Mouse (Mus musculus) retina, postnatal 1 day (tissue): ENCODE measurements around the gene Rell1.

Experiments used
- DNase-seq: peaks from one replicate; pipeline ENCODE4 v3.0.0-alpha.2; 2012

Rell1 gene

DNA sequence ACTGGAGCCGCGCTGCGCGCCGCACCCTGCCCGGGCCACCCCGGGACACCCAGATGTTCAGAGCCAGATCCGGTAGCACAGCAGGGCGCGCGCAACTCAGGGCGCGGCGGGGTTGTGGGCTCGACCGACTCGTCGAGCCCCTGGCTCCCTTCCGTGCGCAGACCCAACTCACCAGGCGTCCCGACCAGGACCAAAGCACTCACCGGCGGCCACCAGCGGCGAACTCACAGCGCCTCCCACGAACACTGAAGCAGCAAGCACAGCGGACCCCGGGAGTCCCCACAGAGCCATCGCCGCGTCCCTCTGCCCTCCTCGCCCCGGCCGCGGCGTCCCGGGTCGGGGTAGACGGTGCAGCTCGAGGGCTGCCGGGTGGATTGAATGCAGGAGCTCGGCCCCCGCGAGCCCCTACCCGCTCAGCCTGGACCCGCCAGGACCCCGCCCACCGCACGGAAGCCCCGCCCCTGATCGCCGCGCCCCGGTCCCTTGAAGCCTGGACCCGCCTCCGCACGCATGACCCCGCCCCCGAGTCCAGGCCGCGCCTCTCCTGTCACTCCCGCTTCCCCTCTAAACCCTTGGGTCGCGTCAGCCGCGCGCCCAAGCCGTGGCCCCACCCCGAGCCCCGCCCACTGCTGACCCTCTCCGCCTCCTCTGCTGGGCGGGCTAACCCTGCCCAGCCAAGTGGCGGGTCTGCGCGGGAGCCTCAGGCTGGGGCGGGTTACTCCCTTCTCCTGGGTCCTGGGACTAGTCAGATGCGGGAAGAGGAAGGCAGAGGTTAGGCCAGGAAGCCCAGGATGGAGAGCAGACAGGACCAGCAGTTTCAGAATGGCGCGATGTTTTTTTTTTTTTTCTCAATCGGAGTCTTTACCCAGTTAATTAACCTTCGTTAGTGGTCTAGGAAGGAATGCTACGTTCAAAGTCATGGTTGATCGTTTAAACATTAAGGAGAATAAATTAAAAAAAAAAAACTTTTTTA is at the start of gene Rell1:
TSS of gene Rell1 (minus strand) at position 455 of the 973 bp plus-strand sequence.
- peak; percentile 97 for DNase-seq

DNA sequence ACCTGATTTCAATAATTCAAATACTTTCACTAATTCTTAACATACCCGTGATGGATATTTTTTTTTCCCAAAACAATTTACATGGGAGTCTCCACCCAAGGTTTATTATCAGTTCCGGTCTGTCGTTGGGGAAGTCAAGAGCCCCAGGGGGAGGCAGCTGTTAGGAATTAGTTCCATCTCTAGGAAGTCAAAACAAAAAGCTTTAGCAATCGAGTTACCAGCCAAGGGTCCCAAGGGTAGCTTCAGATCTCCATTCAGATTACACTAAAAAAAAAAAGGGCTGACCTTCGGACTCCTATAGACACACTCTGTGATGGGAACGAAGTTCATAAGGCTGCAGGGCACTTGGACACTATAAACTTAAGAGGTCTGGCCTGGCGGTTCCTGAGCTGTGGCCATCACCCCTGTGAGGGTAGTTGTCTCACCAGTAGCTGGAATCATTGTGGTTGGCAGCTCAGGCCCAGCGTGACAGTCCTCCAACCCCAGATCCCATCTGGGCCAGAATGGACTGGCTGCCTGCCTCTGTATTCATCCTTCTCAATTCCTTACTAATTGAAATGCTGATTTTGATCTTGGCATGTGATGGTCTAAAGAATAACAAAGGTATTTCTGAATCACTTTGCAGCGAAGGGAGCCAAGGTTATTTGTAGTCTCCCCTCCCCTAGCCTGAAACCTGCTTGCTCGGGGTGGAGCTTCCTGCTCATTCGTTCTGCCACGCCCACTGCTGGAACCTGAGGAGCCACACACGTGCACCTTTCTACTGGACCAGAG is 44.1 kb upstream of the Rell1 start:
- DNase-seq, result no peak

DNA sequence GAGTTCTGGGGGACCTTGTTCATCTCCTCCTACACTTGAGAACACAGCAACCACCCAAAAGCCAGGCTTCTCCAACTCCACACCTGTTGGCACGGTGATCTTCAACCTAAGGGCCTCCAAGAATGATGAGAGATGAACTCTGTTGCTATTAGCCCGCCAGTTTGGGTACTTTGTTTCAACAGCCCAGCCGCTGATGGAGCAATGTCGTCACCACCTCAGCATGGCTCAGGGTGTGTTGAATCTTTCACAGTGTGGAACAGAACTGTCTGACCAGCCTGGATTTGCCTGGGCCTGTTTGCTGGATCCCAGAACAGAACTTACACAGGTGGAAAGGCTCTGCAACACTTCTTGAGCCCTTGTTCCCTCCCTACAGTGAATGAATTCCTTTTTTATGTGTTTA is 37.9 kb upstream of the Rell1 start:
- DNase-seq, result no peak

GRCm38 (mm10) chr5:64003302-64003701 is 34.6 kb upstream of the Rell1 start:
- DNase-seq, result no peak

GRCm38 (mm10) chr5:63993865-63994264 is 25.2 kb upstream of the Rell1 start:
- no peak for DNase-seq

- DNase-seq, result no peak
Measured at GRCm38 (mm10) chr5:63990675-63991074, 22.0 kb upstream of the Rell1 start.

GRCm38 (mm10) chr5:63986337-63986736 is 17.6 kb upstream of the Rell1 start:
- no peak for DNase-seq

DNA sequence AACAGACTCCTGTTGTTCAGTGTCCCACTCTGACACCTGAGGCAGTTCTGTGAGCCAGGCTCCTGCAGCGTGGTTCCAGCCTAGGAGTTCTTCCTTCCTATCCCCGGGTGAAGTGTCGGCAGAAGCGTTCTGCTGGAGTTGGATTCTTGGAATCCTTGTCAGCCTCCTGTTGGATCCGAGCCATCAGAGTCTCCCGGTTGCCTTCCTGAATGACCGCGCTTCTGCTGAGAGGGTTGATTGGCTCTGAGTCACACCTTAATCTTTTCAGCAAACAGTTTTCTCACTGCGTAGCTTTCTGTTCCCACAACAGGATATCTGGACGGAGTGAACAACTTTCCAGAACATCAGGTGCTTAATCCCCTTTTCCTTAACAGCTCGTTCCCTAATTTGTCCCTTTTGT is 13.6 kb upstream of the Rell1 start:
- DNase-seq, result no peak

DNA sequence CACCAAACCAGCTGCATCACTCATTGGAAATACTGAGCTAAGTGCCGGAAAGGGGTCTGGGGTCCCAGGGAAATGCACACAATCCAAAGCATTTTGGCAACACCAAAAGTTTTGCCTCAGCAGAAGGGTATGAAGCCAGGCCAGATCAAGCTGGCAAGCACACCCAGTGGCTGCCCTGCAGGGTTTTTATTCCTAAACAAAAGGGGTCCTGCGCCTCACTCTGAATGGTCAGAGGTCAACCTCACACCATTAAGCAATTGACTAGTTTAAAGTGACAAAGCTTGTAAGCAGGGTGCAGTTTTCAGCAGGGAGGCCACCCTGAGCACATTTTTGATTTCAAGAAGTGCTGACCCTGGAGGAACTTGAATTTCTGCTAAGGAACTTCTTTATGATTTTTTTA is 2.3 kb upstream of the Rell1 start:
- DNase-seq, result no peak

GRCm38 (mm10) chr5:63970281-63970732 is 1.6 kb upstream of the Rell1 start:
- peak; percentile 31 for DNase-seq

DNA sequence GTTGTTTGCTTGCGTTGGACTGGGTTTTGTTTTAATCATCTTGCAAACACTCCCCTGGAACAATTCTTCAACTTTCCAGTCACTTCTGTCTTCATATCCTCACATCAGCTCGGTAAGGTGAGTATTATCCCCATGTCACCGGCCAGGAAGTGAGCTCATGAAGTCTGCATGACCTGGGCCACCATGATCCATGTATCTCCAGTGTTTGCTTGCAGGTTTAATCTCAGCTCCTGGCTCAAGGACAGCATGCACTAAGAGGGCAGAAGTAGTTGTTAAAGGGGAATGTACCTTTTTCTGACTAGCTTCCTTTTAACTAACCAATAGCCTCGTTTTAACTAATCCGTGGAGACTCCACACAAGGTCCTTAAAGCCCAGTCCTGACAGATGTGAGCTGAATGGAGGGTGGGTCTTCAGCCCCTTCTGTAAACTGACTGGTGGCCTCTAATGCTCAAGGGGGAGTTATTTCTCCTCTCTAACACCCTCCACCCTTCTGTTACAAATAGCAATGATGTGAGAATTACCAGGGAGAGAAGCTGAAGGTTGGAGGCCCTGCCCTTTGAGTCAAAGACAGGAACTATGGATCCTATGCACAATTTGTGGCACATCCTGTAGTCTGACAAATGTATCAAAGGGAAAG is 897 bp upstream of the Rell1 start:
- peak; percentile 46 for DNase-seq

GRCm38 (mm10) chr5:63967591-63968141 is 1.0 kb downstream of the Rell1 start:
- peak; percentile 53 for DNase-seq

DNA sequence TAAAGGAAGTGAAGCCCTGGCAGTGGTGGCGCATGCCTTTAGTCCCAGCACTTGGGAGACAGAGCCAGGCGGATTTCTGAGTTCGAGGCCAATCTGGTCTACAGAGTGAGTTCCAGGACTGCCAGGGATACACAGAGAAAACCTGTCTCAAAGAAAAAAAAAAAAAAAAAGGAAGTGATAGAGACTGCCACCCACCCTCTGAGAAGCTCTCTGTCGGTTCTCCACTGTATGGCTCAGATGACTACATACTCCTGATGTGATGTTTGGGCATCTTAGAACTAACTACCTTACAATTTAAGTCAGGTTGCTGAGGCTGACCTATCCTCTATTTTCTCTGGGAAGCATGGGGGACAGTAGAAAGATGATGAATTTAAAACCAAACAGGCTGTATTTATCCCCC is 2.3 kb downstream of the Rell1 start:
- no peak for DNase-seq

DNA sequence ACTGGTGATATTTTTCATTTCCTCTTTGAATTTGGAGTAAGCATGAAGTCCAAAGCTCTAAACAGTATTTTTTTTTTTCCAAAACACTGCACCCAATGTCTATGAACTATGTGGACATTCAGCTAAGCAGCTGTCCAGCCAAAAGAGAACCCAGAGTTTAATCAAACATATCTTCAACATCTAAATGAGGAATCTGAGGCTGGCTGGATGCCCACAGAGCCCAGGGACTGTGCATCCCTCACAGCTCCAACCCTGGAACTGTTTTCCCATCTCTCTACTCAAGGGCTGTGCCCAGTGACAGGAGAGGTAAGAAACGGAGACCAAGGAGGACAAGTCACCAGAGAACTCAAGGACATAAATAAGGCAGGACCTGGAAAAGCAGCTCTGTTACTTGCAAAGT is 2.8 kb downstream of the Rell1 start:
- DNase-seq, result no peak

GRCm38 (mm10) chr5:63964576-63964975 is 4.1 kb downstream of the Rell1 start:
- no peak for DNase-seq

DNA sequence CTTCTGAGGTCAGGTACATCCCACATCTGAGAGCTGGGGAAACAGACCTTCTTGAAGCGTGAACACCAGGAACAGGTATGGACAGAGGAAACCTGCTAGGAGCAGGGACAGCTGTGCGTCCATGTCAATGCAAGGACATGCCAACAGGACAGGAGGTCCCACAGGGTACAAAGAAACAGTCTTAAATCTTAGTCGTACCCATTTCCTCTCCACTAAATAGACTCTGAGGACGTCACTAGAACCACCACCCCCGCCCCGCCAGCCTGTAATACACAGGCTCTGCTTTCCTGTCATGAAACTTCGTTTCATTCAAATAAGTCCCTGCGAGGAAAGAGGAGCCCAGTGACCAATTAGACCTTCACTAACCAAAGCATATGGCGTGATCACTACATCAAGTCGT is 7.0 kb downstream of the Rell1 start:
- DNase-seq, result no peak

- DNase-seq, result no peak
Measured at GRCm38 (mm10) chr5:63960565-63960964, 8.1 kb downstream of the Rell1 start.

DNA sequence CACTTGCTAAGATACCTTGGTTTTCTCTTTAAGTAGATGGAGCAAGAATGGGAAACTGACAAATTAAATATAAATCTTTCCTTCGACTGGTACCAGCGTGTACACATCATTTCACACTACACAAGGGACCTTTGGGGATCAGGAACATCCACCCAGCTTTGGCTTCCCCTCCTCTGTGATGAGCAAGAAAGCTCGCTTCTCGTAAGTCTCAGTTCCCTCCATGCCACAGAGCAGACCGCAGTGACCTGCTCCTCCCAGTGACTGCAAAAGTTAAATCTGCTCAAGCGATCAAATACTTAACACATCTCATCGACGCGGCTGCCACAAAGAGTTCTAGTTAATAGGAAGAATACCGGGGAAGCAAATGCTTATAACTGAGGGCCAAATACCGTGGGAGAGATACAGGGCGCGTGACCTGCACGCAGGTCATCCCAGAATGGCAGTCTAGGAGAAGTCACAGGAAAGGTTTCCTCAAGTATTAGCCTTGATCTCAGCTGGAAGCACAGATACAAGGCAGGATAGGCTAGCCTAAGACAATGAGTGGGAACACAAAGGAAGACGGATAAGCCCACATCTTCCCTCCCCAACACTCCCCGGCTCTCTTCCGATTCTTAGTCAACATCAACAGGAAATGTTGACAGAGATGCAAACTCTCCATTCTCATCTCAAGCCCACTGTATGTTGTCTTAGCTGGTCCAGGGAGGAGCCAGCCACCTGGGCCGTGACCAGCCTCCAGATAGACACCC is 9.6 kb downstream of the Rell1 start:
- DNase-seq, result no peak

- DNase-seq, result no peak
Measured at GRCm38 (mm10) chr5:63957607-63958006, 11.1 kb downstream of the Rell1 start.

GRCm38 (mm10) chr5:63956411-63956810 is 12.3 kb downstream of the Rell1 start:
- DNase-seq, result no peak

DNA sequence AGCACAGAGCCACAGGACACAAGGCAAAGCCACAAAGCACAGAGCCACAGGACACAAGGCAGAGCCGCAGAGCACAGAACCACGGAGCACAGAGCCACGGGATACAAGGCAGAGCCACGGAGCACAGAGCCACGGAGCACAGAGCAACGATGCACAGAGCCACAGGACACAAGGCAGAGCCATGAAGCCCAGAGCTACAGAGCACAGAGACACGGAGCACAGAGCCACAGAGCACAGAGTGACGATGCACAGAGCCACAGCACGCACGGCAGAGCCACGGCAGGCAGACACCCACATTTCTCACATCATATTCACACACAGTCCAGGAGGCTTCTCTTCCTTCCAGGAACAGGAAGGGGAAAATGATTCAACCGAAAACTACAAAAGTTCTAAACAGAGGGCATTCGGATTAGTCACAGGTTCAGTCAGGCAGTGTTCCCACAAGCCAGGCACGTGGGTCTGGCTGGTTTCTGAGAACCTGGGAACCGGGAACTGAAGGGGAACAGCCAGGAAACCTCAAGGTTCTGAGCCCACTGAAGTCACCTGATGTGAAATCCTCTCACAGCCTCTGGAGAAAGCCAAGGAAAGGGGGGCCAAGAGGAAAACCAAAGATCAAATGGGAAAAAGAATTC is 15.2 kb downstream of the Rell1 start:
- DNase-seq, result no peak

GRCm38 (mm10) chr5:63952039-63952438 is 16.7 kb downstream of the Rell1 start:
- no peak for DNase-seq
